Mouse (Mus musculus): ENCODE data around the gene Sec24b. TPM values are rescaled to one million over a fixed set of nuclear protein-coding genes. Genes with fewer than 3 reads are reported as not detected.

Gene Sec24b
- polyA plus RNA-seq (2017; shearing (Covaris generic)), result 10 to 100 TPM; 35.1 to 52.6 TPM

GRCm38 (mm10) chr3:130061281-130061680 lies at the start of gene Sec24b:
Gene Sec24b (minus strand): TSS chr3:130061553.

GRCm38 (mm10) chr3:129969432-129970395 lies 91.6 kb downstream of the Sec24b start, which contains the start of gene Mcub:
Gene Mcub (minus strand): TSS chr3:129970206.

Other genes starting within 250 kb of the Sec24b start
- gene Rrh, start 239.0 kb downstream of the Sec24b start, polyA plus RNA-seq (2017; shearing (Covaris generic)), result not detected
- 100 to 1,000 TPM in 1 of 2 experiments, 10 to 100 TPM in 1; 93.9 to 131 TPM for gene Gar1, start 230.2 kb downstream of the Sec24b start, polyA plus RNA-seq (2017; shearing (Covaris generic))
- under 1 TPM in 1 of 2 experiments, not detected in 1; 0.16 TPM for gene Cfi, start 225.7 kb downstream of the Sec24b start, polyA plus RNA-seq (2017; shearing (Covaris generic))
- gene Pla2g12a, start 182.9 kb downstream of the Sec24b start, polyA plus RNA-seq (2017; shearing (Covaris generic)), result 10 to 100 TPM; 15.3 to 31.8 TPM
- gene Casp6, start 160.1 kb downstream of the Sec24b start, polyA plus RNA-seq (2017; shearing (Covaris generic)), result 10 to 100 TPM; 63.9 to 74.0 TPM
- 10 to 100 TPM; 23.6 to 43.5 TPM for gene Mcub, start 91.3 kb downstream of the Sec24b start, polyA plus RNA-seq (2017; shearing (Covaris generic))
- under 1 TPM in 1 of 2 experiments, not detected in 1; 0.39 TPM for gene Col25a1, start 69.9 kb upstream of the Sec24b start, polyA plus RNA-seq (2017; shearing (Covaris generic))

All from activated CD4-positive, CD25-positive, alpha-beta regulatory T cell (primary cell).